Mouse (Mus musculus): ENCODE results near the gene Metap1.

Metap1 gene

DNA sequence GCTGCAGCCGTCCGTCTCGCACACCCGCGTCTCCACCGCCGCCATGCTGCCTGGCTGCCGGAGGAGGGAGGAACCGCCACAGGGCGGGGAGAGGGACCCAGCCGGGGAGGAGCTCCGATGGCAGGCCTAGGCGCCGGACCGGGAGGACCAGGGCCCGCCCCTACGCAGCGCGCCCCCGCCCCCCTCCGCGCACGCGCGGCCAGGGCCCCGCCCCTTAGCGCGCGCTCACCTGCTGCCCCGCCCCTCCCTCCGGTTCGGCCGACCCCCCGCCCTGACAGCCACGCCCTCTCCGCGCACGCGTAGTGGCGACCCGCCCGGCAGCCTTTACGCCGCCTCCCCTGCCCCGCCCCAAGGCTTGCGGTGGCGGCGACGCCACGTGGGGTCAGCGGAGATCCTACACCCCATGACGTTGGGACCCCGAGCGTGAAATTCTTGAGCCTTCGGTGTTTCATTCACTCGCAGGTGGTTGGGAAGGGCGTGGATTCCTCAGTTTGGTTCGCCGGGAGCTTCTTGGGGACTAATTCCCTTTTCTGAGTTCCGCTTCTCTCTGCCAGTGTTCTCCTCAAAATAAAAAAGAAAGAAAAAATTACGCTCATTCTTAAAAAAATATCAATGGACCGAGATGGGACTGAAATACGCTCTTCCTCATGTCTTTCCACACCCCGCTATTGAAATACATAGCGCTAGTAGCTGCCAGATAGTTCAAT, at the start of gene Metap1:
Metap1 (minus strand) TSS at position 189 of the 707 bp plus-strand sequence.
- peak; percentile 95 for DNase-seq (ENCODE audit: low spot score)

DNA sequence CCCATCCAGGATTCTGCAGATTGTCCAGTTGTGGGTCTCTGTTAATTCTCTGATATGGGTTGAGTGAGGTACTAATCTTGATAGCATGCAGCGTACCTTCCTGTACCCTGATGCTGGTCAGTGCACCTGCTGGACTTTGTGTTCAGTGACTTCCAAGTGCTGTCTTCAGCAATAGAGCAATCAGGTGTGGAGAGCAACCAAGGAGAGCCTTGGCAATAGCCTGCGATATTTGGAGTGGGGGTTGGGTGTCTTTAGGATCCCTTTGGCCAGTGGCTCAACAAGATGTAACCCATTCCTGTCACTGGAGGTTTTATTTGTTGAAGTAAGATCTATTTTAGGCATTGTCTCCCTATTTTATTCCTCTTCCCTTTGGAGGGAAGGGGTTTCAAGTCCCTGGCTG, 46.7 kb upstream of the Metap1 start:
- no peak for DNase-seq (ENCODE audit: low spot score)

DNA sequence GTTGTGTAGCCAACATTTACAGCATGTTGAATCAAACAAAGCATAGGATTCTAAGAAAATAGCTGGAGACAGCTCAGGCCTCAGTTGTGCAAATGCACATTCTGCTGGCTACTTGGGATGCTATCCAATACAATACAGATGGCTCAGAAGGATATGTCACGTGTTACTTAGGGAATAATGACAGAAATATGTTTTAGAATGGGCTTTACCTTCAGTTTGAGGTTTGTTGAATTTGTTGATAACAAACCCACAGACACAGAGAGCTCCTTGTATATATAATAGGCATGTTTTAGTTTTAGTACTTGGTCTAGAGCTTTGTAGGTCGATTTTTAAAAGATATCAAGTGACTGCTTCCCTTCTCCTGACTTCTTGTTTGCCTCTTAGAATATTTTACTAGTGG, 43.4 kb upstream of the Metap1 start:
- DNase-seq (ENCODE audit: low spot score) = no peak

DNA sequence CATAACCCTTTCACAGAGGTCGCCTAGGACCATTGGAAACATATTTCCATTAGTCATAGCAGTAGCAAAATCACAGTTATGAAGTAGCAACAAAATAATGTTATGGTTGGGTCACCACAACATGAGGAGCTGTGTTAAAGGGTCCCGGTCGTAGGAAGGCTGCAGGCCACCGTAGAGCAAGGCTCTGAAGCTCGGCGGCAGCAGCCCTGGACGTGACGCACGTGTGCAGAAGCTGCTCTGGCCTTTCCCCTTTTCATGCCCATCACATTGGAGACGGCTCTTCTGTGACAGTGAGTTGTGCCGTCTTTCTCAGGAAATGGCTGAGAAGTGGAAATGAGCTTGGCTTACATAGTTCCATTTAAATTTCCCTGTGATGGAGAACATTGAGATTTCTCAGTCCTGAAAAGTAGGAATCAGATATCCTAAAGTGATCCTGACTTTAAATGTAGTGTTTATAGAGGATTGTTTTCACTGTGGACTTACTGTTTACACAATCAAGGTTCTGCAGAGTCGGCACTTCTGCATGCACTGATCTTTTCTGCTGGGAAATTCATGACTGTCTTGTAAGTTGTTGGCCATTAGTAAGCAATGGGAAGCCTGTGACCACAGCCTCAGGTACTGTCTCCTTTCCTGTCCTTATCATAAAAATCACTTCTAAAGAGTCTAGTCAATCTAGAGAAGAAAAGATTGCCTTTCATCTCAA, 42.3 kb upstream of the Metap1 start:
- no peak for DNase-seq (ENCODE audit: low spot score)

DNA sequence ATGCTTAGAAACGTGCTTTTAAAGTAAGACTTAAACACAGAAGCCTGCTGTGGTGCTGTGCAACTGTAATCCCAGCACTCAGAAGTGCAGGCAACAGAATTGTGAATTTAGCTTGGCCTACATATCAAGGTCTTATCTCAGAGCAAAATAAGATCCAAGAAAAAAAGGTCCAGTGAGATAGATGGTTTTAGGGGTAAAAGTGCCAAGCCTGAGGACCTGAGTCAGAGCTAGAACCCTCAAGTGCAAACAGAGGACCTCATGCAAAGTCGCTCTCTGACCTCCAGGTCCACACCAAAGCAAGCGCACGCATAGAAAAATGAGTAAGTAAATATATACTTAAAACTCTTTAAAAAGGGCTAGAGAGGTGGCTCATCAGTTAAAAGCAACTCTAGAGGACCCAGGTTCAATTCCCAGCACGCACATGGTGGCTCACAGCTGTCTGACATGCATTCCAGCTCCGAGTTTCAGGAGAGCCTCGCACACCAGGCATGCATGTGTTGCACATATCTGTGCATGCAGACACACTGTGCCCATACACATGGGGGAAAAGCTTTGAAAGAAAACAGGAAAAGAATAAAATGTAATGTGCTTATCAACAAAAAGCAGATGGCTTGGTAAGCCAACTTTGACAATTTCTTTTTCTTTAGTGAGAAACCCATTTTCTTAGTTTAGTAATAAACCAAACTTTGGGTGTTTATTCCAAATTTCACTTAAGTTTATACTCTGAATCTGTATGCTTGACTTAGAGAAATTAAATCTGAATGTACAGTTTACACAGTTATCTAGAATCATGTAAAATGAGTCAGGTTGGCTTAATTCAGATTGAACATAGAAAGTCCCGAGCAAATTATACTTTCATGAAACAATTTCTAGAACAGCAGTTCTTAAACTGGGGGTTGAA, 41.5 kb upstream of the Metap1 start:
- no peak for DNase-seq (ENCODE audit: low spot score)

DNA sequence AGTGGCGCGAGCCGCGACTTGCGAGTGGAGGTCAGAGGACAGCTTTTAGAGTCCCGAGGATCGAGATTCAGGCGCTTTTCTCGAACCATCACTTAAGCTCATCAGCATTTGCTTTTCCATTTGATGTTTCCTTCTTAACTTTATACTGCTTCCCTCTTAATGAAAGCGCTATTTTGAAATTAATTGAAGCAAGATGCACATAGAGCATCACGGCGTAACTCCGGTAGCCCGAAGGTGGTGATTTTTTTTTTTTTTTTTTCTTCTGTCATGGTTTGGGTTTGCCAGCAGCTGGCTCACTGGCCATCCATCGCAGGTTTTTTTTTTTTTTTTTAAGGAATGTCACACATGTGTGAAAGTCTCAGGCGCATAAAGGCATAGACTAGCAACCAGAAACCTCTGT, 39.0 kb upstream of the Metap1 start:
- no peak for DNase-seq (ENCODE audit: low spot score)

DNA sequence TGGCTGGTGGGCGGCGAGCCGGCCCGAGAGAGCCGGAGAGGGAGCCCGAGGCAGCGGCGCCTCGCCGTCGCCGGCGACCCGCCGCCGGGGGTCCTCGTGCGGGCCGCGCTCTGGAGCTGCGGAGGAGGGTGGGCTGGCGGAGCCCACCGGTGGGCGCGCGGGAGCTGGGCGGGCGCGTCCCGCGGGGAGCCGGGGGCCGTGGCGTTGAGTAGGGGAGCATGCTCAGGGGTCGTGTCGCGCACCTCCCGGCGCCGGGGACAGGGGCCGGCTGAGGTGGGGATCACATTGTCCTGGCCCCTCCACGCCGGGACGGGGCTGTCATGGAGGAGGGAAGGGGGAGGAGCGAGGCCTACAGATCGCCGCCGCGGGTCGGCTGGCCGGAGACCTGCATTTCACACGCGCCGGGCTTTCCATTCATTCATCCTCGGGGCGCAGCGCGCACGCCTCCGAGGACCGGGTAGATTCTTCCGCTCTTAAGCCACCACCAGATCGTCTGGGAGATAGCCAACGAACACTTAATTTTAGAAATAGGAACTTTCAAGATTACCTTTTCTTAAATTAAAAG, 38.4 kb upstream of the Metap1 start:
- peak; percentile 90 for DNase-seq (ENCODE audit: low spot score)

DNA sequence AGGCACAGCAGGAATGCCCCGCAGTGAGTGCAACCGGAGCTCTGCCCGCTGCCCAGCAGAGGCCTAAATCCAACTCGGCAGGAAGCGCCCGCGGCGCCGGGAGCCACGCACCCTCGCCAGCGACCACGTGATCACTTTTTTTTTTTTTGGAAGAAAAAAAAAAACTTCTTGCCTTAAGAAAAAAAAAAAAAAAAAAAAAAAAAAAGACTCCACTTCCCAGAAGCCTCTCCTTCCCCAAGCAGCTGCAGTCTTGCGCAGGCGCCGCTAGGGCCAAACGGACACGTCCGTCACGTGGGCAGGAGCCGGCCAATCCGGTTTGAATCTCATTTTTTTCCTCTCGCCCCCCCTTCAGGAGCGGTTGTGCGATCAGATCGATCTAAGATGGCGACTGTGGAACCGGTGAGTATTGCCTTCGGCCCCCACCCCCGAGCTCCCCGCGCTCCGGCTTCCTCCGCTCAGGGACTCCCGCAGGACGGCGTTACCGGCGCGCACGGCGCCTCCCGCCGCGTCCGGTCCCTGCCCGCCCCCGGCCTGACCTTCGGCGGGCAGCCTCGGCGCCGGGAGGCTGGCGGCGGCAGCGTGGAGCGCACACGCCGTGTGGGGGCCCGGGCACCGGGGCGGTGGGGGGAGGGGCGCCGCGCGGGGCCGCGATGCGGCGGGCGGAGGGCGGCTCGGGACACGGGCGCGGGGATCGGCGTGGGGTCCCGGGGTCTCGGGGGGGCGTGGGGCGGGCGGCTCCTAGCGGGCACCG, 37.8 kb upstream of the Metap1 start:
- peak; percentile 99 for DNase-seq (ENCODE audit: low spot score)

DNA sequence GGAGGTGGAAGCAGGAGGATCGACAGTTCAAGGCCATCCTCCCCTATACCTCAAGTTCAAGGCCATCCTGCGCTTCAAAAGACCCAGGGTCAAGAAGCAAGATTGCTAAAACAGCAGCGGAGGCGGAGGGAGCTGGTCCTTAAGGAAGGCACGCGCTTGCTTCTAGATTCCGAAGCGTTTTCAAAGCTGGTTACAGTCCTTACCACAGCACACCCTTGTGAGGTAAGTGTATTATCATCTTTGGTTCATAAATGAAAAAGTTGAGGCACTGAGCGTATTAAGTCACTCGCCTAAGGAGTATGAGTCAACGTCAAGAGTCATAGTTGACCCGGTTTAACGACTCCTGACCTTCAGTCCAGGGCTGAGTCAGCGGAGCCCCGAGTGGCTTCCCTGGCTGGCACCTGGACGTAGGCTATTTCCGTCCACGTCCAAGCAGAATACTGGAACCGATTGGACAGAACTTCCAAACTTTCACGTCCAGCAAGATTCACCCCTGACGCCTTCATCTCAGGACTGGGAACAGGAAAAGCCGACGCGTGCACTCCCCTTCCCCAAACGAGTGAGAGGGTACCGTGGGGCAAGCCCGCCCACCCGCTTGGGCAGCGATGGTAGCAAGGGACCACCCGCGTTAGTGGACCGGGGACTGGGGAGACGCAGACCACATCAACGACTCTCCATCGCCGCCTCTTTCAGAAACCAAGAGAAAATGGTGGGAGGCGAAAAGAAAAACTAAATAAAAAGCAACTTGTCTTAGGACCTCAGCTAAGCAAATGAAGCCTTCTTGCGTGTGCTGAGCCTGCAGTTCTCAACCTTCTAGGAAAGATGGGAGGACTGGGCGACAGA, 37.0 kb upstream of the Metap1 start, which contains the start of gene Eif4e:
Eif4e (plus strand) TSS at position 107 of the 843 bp plus-strand sequence.
- peak; percentile 65 for DNase-seq (ENCODE audit: low spot score)

DNA sequence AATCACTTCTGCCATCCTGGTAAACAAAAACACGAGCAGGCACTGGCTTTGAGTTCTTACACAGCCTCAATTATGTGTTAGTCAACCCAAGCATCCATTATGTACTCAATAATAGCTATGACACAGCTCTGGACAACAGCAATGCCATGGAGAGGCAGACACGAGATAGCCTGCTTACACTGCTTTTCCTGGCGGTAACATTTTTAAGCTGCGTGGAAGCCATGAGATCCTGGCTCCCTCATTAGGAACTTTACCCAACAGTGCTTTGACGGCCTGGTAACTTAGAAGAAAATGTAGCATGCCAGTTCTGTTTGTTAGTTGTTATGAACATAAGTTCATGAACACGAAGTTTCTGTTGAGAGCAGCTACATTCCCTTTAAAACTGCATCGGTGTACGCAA, 36.2 kb upstream of the Metap1 start:
- DNase-seq (ENCODE audit: low spot score) = no peak

DNA sequence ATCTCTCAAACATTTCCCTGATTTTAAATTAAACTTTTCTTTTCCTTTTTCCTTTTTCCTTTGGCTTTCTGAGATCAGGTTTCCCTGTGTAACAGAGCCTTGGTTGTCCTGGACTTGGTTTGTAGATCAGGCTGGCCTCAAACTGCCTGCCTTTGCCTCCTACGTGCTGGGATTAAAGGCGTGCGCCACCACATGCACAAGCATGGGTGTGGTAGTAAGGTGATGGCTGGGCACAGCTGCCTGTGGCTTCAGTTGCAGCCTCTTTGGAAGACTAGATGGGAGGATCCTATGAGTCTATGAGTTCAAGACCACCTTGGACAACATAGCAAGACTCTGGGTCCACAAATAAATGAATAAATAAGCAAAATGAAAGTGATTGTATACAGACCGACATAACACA, 34.6 kb upstream of the Metap1 start:
- no peak for DNase-seq (ENCODE audit: low spot score)

DNA sequence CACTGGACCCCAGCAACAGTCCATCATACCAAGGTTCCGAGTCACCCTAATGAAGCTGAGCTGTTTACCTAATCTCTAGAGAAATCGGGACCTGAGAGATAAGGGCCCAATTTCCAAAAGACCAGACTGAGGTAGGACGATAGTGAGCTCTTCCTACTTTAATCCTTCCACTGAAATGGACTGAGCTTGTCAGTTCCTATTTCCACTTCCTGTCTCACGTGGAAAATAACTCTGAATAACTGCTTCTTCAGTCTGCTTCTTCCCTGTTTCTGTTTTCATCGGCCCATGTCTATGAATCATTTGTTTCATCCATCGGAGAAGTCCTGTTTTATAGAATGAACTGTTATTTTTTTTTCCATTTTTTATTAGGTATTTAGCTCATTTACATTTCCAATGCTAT, 29.9 kb upstream of the Metap1 start:
- no peak for DNase-seq (ENCODE audit: low spot score)

DNA sequence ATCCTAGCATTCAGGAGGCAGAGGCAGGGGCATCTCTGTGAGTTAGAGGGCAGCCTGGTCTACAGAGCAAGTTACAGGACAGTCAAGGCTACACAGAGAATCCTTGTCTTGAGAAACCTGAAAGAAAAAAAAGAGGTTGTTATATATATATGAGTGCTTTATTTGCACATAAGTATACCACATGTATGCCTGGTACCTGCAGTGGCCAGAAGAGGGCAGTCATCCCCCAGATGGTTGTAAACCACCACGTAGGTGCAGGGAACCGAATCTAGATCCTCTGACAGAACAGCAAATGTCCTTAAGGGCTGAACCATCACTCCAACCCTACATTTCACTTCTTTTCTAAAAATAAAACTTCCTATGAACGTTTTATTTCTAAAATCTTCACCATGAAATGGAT, 28.6 kb upstream of the Metap1 start:
- DNase-seq (ENCODE audit: low spot score) = no peak

DNA sequence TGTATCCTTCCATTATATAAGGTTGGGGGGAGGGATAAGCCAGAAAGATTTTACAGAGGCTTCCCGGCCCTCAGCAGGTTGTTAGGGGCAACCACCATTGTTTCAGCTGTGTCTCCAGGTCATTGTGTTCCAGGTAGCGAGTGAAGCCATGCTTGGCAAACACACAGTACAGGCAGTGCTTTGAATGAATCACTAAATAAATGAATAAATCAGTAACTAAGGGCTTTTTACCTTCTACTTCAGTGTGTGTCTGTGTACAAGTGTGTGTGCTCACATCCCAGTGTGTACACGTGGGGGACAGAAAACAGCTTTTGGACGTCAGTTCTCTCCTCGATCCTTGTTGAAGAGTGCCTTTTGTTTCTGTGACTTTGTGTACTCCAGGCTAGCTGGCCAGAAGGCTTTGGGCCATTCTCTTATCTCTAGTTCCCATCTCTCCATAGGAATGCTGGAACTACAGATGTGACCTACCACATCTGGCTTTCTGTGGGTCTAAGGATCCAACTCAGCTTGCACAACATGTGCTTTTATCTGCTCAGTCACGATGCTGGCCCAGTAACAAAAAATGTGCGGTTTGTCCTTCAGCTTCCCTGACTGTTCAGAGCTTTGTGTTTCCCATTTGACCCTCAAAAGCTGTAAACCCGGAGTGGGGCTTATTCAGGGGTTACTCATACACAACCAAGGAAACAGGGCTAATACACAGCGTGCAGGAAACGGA, 26.5 kb upstream of the Metap1 start:
- peak; percentile 65 for DNase-seq (ENCODE audit: low spot score)

DNA sequence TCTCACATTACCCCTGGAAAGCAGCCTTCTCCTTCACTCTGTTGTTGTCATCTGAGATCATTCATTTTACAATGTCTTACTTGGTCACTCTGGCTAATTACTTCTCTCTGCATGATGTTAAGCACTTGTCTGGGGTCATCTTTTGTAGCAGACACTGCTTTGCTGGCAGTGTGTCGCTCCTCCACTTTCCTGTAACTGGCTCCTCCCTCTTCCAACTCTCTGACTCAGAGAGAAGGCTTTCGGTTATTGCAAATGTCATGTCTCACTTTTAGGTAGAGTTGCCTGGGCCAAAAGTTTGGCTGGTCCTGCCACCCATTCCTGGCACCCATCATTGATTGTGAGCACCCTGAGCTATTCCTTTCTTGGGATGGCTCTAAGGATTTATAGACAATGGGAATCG, 25.4 kb upstream of the Metap1 start:
- DNase-seq (ENCODE audit: low spot score) = peak; percentile 26

DNA sequence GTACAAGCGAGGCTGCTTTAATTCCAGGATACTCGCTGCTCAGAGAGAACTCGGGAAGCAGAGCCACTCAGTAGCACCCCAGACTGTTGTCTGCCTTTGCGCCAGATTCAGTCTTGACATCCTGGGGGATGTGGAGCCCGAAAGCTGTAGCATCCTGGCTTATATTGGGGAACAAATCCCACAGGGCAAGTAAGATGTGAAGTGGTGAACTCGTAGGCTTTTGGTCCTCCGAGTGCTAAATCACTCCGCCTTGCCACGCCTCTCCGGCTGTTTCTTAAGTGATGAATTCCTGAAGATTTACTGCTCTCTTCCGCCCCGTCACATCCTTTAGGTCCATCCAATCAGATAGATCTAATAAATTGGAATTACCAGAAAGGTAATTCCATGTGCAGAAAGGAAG, 23.9 kb upstream of the Metap1 start:
- DNase-seq (ENCODE audit: low spot score) = peak; percentile 78

DNA sequence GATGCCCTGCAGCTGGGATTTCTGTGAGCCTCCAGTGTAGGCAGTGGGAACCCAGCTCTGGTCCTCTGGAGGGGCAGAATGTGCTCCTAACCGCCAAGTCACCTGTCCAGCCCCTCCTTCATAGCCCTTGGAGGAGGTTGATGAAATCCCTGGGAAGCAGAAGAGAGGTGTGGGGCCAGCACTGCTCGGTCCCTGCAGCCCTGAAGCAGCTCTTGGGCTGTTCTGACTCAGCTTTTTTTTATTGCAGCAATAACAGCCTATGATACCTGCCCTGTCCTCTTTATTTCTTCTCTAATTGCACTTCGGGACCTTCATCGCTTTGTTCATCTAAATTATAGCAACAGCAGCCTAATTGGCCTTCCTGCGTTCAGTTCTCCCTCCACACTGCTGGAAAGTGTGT, 21.2 kb upstream of the Metap1 start:
- DNase-seq (ENCODE audit: low spot score) = no peak

DNA sequence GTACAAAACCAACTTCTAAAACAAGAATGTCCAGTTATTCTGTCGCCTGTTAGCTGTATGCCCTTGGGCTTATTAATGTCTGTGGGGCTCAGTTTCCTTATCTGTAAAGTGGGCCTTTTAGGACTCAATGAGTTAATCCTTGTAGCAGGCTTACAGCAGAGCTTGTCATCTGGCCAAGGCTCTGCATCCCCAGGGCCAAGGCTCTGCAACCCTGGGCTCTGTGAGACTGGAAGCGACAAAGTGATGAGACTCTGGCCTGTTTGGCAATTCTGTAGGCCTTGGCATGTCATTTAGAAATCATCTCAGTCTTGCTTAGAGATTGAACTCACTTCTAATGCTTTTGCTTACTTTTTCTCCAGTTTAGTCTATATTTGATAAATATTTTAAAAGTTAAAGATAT, 20.3 kb upstream of the Metap1 start:
- DNase-seq (ENCODE audit: low spot score) = no peak

DNA sequence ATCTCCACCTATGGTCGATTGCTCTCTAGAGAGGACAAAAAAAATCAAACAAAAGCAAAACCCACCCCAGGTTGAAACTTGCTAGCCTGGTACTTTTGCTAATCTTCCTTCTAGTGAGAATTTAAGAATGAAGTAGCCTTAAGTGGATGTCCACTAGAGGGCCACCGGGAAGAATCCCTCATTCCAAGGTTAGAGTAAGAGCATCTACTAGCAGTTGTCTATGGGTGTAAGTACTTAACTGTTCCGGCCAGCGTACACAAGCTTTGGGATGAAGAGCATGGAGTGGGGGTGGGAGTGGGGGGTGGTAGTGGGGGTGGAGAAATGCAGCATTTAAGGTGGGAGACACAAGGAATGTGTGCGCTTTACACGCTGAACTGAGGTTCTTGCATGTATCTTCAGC, 17.4 kb upstream of the Metap1 start:
- DNase-seq (ENCODE audit: low spot score) = peak; percentile 68

DNA sequence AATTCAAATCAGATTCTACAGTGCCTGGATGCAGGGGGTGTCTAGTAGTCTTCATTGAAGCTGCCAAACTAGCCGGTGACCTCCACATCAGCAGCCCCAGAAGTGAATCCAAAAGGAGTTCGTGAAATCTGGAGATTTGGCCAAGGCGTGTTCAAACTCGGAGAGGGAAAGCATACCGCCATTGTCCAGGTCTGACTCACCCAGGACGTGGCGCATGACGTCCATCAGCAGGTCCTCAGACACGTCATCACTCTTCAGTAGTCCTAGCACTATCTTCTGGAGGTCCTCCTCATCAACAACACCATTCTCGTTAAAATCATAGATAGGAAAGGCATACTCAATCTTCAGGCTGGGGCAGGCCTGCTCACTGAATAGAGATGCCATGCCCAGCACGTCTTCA, 14.4 kb upstream of the Metap1 start:
- DNase-seq (ENCODE audit: low spot score) = no peak
